27 mouse cellular contexts compared by ENCODE assay signal in the genomic region with DNA sequence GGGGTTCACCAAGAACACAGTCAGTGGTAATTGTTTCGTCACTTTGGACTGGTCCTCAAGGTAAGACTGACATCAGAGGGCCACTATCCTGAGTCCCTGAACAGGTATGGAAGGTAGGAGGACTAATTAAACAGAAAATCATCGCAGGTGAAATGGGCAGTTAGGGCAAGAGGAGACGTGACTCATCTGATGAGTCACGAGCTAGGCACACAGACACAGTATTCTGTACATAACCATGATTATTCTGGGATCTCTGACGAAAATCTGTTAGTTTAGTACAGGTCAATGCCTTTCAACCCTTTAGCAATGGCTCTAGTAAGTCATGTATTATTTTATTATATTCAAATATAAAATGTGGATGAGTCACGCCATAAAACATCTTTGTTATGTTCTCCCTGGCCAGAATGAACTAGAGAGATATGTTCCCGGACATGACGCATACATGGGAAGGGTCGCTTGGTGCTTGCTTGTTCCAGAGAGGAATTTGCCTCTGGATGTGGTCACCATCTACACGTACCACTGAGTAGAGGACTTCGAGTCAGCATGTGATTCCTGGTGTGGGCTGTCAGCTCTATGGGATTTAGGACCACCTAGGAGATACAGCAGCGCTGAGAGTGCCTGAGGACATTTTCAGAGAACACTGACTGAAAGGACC. TPM values are rescaled to one million over a fixed set of nuclear protein-coding genes. Genes with fewer than 3 reads are reported as not detected.
DNase-seq lines count a peak whose midpoint lies in the region; TF ChIP-seq lines count a peak whose summit lies in the region.
"Had no signal": no experiment of that assay in that cellular context is flagged by ENCODE, and none has a peak within 500 bp of the region (broad histone marks: within the 10 kb centered on the region; RNA-seq: fewer than 3 reads in every experiment).

No protein-coding gene starts in this region.

- no peak overlapping the region for H3K4me3 ChIP-seq in kidney, adult 2 months (ENCODE audit: insufficient read depth, low read depth, low read length)
- H3K4me3 ChIP-seq in myocyte: no peak overlapping the region
- H3K4me3 ChIP-seq: forebrain, embryonic 15.5 days; heart, embryonic 13.5 days; hindbrain, embryonic 15.5 days; kidney, embryonic 15.5 days; left cerebral cortex, adult 2 months; limb, embryonic 15.5 days; stomach, embryonic 15.5 days had no signal

- no peaks in the 10 kb centered on the region for H3K4me1 ChIP-seq in kidney, adult 2 months (ENCODE audit: control insufficient read depth, insufficient read depth, low read length)
- H3K4me1 ChIP-seq: forebrain, embryonic 15.5 days; hindbrain, embryonic 15.5 days; limb, embryonic 15.5 days had no signal

- intact Hi-C loops in heart, postnatal 14 days (cut with DNase I): no loop called here

- no peaks in the 10 kb centered on the region for H3K36me3 ChIP-seq in kidney, adult 2 months (ENCODE audit: control insufficient read depth, insufficient read depth, low read length)
- no peaks in the 10 kb centered on the region for H3K36me3 ChIP-seq in myocyte (ENCODE audit: control insufficient read depth, insufficient read depth)
- H3K36me3 ChIP-seq: forebrain, embryonic 15.5 days; heart, embryonic 13.5 days; hindbrain, embryonic 15.5 days; kidney, embryonic 15.5 days; limb, embryonic 15.5 days; stomach, embryonic 15.5 days had no signal

- peak overlapping the region; percentile 26; the same call in 1 of the 2 replicates for H3K27ac ChIP-seq in kidney, adult 2 months (ENCODE audit: insufficient read depth, low read depth, low read length)
- H3K27ac ChIP-seq: forebrain, embryonic 15.5 days; heart, embryonic 13.5 days; hindbrain, embryonic 15.5 days; kidney, embryonic 15.5 days; left cerebral cortex, adult 2 months; limb, embryonic 15.5 days; liver, embryonic 14.5 days; stomach, embryonic 15.5 days had no signal

- H3K4me2 ChIP-seq in myocyte (ENCODE audit: low read depth): peak overlapping the region; percentile 75
- H3K4me2 ChIP-seq: forebrain, embryonic 15.5 days; heart, embryonic 13.5 days; hindbrain, embryonic 15.5 days; kidney, embryonic 15.5 days; limb, embryonic 15.5 days; lung, embryonic 14.5 days; stomach, embryonic 15.5 days had no signal

- no peak for TF ChIP-seq CTCF in kidney, adult 2 months (conservative IDR thresholded peaks at IDR 0.05; ENCODE audit: insufficient read depth, insufficient read length, low read depth, low read length)

- WGBS in kidney, adult 2 months: 84% methylated on average over 12 of the region's 12 CpGs

- no peaks in the 10 kb centered on the region for H3K27me3 ChIP-seq in kidney, adult 2 months (replicated peaks; ENCODE audit: control insufficient read depth, insufficient read depth, low read length)
- H3K27me3 ChIP-seq in myocyte (ENCODE audit: control insufficient read depth, insufficient read depth, insufficient read length): no peaks in the 10 kb centered on the region
- H3K27me3 ChIP-seq: forebrain, embryonic 15.5 days; heart, embryonic 13.5 days; hindbrain, embryonic 15.5 days; kidney, embryonic 15.5 days; limb, embryonic 15.5 days; stomach, embryonic 15.5 days had no signal

- no peaks in the 10 kb centered on the region for H3K79me2 ChIP-seq in myocyte (ENCODE audit: control insufficient read depth, insufficient read depth)

- no peak overlapping the region for H3ac ChIP-seq in myocyte (ENCODE audit: control insufficient read depth, insufficient read length)

- no peak for DNase-seq in kidney, adult 2 months
- DNase-seq in kidney, postnatal 10 days: no peak
- DNase-seq in 3T3-L1 (ENCODE audit: low read depth, low spot score): peak; percentile 97
- peak; percentile 76 for DNase-seq in Muller cell, postnatal 12 days (ENCODE audit: inconsistent ontology term)
- DNase-seq in layer of hippocampus, adult 18-20 months (ENCODE audit: low spot score in 2 of 2): no peak
- no peak for DNase-seq in heart, postnatal 14 days
- DNase-seq: adrenal gland, postnatal 14 days; cerebellum, adult 8-10 months; cerebellum, postnatal 36 days; embryo, embryonic 11 days; gastrocnemius, postnatal 10 days; heart, postnatal 36 days; left cerebral cortex, postnatal 4 days; lung, embryonic 14.5 days; lung, postnatal 4 days; right cerebral cortex, adult 18-20 months; right cerebral cortex, postnatal 4 days had no signal

- no peak for TF ChIP-seq POLR2A in kidney, adult 2 months (IDR thresholded peaks at IDR 0.05; ENCODE audit: low read depth, low read length)
- no peak for TF ChIP-seq POLR2A in myocyte (IDR thresholded peaks at IDR 0.05; ENCODE audit: insufficient read length, low read depth)

TF ChIP-seq in myocyte, 11 proteins besides CTCF, POLR2A, EP300 and RAD21:
- TF ChIP-seq SRF (IDR thresholded peaks at IDR 0.05; ENCODE audit: control insufficient read depth, insufficient read length, low read depth) (no peak), TCF3 (IDR thresholded peaks at IDR 0.05; ENCODE audit: insufficient read length, low read depth) (no peak), MAX (IDR thresholded peaks at IDR 0.05; ENCODE audit: low read depth) (no peak), USF1 (IDR thresholded peaks at IDR 0.05; ENCODE audit: low read depth) (no peak), POLR2AphosphoS2 (IDR thresholded peaks at IDR 0.05; ENCODE audit: insufficient read length, low read depth) (no peak)

RNA-seq across cellular contexts. Expression of a gene that starts 50.6 kb away (rescaled TPM):
- 44.5 and 60.0 TPM in 2 replicates for polyA plus RNA-seq in kidney, adult 2 months (2012; rRNA removed)
- polyA plus RNA-seq in myocyte (2012; fragmentation: generic; extraction: Trizol): 4.8 TPM
- not detected for total RNA-seq in layer of hippocampus, adult 18-20 months (2021)
- 1 to 10 TPM; 1.5 to 2.4 TPM for total RNA-seq in heart, postnatal 14 days (2021)
- total RNA-seq: layer of hippocampus, postnatal 10 days; left cerebral cortex, adult 2 months had no signal

RNA-seq across cellular contexts. Expression of a gene that starts 52.3 kb away (rescaled TPM):
- polyA plus RNA-seq in kidney, adult 2 months (2012; rRNA removed): 100 and 111 TPM in 2 replicates
- 35.8 TPM for polyA plus RNA-seq in myocyte (2012; fragmentation: generic; extraction: Trizol)
- total RNA-seq in layer of hippocampus, adult 18-20 months (2021): 10 to 100 TPM; 80.6 to 84.9 TPM
- 10 to 100 TPM; 68.4 to 73.1 TPM for total RNA-seq in heart, postnatal 14 days (2021)

Comparison
In these comparisons a context has a peak if more than half of its experiments do, and no peak if none do; other contexts are left out.
1. DNase-seq: peak in 3T3-L1 (single experiment) and Muller cell, postnatal 12 days (single experiment); none in kidney, adult 2 months (single experiment), kidney, postnatal 10 days (single experiment), layer of hippocampus, adult 18-20 months (0 of 2) and heart, postnatal 14 days (0 of 2).